Mouse (Mus musculus) B cell, adult 2 months (primary cell): ENCODE measurements around the gene Pnma5.
A peak's percentile ranks its signal among the peaks of the same experiment; 100 is the strongest.
"Not testable (repeated sequence)": the region's sequence is repeated elsewhere in the genome, so short reads cannot be mapped to it uniquely, and the experiment has no call there.

Experiments used
- DNase-seq, 2 experiments: peaks; one replicate each; pipeline ENCODE4 v3.0.0; 2022

Pnma5 gene

DNA sequence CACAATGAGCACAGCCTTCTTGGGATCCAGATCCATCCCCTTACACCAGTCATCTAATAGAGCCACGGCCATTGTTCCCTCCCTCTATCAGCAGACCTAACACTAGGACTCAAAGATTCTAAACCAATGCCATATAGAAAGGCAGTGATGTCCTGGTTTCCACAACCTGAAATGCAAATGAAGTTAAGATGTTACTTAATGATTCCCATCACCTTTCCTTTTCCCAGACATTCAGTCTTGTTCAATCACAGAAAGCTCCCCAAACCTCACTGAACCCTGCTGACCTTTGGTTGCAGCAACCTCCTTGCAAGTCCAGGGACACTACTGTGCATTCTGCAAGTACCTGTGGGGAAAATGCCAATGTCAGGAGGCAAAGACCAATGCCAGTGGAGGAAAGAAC lies at the start of gene Pnma5:
Pnma5 (minus strand) TSS at position 101 of the 400 bp plus-strand sequence.
- no peak for DNase-seq

DNA sequence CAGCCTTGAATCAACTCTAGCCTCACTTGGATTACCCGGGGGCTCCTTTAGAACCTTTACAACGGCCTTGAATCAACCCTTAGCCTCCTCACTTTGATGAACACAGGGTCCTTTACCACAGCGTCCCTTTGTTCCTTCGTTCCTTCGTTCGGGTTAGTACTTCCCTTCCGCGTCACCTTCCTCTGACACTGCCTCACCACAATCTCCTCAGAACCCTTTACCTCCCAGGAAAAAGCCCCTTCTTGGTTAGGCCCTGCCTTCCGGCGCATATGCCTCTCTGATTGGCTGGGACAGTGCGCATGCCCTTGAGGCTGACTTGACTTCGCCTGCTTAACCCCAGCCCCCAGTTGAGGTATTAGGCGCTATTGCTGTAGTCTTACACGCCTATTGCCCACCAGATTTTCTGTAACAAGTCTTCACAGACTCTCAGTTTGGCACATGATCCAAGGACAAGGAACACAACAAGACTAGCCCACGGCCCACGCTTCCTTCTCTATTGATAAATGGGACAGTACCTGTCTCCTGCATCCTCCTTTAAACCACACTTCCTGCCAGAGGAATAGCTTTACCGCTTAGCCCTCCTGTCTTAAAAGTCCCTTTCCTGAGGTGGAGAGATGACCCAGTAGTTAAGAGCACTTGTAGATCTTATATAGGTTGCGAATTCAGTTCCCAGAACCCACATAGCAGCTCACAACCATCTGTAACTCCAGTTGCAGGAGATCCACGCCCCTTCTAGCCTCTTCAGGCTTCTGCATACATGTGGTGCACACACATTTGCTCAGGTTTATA lies 45.6 kb upstream of the Pnma5 start, which contains the start of gene Xlr4a:
Xlr4a (minus strand) TSS at position 212 of the 789 bp plus-strand sequence.
- peak in 1 of 2 experiments; percentile 1 for DNase-seq

DNA sequence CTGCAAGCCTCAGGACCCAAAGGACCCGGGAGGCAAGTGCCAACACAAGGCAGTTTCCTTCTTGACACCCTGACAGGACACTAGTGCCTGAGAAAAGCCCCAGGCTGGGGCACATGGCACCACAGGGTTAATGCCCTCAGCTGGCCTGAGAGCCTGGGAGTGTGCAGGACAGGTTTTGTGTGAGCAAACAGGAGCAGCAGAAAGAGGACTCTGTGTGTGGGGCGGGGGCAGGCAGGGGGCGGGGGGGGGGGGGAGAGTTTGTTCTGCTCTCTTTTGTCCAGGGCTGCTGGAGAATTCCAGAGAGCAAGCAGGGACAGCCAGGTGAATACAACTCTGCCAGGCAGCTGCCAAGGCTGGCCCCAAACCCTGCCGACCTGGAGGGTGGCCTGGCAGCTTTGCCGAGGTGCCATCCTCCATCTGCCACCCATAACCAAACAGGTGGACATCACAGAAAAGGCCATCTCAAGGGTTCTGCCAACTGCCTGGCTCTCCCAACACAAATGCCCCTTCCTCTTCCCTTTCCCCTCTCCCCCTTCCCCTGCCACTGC lies 29.9 kb upstream of the Pnma5 start:
- not testable (repeated sequence) for DNase-seq

DNA sequence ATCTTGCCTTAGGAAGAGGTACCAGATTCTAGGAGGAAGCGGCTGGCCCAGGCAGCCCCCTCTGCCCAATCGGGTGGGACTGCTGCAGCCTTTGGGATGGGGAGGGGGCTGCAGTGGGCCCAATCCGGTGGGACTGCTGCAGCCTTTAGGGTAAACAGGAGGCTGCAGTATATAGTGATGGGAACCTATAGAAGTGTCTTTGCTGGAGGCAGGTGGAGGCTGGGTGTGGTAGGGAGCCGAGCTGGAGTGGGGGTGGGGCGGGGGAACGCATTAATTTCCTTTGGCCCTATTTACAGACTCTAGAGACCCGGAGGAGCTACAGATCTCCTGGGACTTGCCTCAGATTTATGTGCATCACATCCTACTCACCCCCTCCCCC lies 27.5 kb upstream of the Pnma5 start, which contains the start of gene Pnma3:
Pnma3 (plus strand) TSS at position 373 of the 379 bp plus-strand sequence.
- DNase-seq = no peak

DNA sequence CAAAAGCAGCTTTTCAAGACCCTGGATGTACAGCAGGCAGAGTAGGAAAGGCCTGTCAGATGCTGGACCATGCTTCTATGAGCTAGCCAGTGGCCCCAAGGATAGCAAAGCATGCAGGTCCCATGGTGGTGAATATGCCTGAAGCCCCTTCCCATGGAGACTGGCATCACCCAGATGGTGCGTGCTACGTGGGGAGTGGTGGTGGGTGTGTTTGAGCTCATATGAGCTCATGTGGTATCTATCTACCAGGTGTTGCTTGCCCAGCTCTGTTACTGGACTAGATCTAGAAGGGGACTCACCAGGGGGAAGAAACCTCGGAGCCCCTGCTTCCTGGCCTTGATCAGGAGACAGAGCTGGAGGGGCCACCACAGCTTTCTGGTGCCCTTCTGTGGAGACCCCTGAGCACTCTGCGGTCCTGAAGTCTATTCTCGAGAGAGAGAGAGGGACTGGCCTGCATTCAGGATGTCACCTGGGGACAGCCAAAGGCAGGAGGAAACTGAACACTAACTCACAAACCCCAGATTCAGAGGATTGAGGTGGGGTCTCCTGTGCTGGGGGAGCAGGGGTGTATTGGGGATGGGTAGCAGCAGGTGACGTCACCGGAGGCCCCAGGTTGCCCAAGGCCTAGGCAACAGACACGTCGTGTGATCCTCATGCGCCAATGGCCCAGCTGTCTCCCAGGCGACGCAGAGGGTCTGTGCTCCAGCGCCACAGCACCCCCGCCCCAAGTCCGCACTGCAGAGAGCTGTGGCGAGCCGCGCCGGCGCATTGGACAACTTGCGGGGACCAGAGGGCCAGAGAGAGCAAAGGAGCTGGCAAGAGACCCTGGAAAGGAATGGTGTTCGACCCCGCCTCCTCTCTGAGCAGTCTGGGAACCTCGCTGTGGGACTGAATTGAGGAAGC lies 26.9 kb upstream of the Pnma5 start:
- DNase-seq = no peak

DNA sequence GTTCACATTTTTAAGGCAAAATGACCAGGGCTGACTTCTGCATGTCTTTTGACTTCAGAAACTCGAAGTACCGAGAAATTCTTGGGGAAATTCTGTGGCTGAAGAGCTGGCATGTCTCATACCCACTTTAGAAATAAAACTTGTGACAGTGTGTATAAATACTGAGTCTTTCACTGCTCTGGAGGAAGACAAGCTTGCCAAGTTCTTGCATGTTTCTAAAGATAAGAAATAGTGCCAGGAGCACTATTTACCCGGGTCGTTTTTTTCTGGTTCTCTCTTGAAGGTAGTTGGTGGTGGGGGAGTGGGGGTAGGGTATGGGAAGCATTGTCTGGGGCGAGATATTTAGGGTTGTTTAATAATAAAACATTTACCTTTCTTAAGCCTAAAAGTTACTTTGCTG lies 25.4 kb upstream of the Pnma5 start:
- no peak for DNase-seq

DNA sequence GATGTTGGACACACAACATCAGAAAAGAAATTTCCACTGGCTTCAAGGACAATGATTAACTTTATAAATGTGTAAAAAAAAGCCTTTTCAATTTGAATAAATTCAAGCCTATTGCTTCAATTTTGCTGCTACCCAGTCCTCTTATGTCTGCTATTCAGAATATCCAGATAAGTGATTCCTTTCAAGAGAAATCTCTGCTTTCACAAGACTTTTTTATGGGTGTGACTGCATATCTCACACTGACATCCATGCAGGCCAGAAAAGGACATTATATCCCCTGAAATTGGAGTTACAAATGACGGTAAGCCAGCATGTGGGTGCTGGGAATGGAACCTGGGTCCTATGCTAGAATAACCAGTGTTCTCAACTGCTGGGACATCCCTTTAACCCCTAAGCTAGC lies 24.6 kb upstream of the Pnma5 start:
- no peak for DNase-seq

DNA sequence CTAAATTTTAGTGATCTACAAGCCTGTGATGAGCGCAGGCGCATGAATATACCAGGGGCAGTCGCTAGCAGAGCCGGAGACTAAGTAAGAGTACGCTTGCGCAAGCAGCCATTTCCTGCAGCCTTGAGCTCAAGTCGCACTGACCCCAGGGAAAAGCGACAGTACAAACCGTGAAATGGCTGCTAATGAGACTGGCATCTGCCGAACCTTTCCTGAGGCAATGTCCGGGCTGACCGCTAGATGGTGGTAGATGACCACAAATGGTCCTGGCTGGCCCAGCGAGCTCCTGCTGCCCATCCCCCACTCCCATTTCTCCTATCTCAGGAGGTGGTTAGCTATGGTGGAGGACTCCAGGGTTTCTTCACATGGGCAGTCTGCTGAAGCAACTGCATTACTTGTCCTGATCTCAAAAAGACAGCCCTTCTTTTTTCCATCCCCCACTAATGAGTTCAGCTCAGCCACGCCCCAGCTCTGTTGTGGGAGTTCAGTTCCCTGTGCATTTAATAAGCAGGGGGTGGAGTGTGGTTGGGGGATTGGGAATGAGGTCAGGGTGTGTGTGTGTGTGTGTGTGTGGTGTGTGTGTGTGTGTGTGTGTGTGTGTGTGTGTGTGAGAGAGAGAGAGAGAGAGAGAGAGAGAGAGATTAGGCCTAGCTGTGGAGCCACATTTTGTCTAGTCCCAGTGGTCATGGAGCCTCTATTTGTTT lies 17.1 kb upstream of the Pnma5 start:
- peak; percentile 92 for DNase-seq

DNA sequence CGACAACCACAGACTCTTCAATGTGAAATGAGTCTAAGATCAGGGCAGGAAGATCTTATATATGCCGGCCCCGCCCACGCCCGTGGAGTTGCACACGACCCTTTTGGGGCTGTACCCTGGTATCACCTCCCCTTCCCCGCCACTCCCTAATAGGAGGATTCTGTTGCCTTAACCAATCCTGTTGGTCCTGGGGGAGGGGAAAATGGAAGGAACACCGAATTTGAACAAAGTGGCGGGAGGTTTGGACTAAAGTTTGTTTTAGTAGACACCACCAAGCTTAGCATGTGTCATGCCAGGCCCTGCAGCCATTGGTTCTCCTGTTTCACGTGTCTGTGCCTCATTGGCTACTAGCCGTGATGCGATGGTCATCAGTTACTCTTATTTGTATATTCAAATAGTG lies 2.8 kb upstream of the Pnma5 start:
- DNase-seq = no peak

DNA sequence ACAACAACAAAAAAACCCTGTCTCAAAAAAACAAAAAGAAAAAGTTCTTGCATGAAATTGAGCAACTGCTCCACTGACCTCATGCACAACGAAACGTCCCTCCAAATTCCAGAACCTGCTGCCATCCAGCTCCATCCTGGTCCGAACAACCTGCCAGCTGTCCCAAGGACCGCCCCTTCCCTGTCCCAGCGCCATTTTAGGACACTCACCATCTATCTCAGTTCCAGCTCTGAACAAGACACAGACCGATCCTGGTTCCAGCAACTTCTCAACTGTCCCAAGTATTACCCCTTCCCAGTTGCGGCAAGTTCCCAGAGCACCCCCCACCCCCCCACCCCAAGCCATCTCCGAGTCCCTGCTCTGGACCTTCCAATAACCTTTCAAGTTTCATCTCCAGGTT lies 1.9 kb upstream of the Pnma5 start:
- DNase-seq = no peak

DNA sequence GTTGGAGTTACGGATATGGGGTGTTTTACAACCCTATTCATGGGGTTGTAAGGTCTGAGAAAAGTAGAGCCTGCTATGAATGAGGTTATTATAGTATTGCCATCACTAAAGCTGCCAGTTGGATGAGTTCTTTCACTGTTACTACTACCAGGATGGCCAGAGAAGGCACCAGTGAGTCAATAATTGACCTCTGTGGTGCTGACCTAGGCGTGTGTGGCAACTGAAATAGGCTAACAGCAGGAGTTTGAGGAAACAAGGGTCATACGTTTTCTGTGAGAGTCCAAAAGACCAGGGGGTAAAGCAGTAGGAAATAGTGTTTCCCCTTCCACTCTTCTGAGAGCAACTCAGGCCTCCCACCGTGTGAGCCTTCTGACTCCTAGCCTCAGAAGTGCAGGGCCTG lies 24.1 kb downstream of the Pnma5 start:
- DNase-seq = no peak

DNA sequence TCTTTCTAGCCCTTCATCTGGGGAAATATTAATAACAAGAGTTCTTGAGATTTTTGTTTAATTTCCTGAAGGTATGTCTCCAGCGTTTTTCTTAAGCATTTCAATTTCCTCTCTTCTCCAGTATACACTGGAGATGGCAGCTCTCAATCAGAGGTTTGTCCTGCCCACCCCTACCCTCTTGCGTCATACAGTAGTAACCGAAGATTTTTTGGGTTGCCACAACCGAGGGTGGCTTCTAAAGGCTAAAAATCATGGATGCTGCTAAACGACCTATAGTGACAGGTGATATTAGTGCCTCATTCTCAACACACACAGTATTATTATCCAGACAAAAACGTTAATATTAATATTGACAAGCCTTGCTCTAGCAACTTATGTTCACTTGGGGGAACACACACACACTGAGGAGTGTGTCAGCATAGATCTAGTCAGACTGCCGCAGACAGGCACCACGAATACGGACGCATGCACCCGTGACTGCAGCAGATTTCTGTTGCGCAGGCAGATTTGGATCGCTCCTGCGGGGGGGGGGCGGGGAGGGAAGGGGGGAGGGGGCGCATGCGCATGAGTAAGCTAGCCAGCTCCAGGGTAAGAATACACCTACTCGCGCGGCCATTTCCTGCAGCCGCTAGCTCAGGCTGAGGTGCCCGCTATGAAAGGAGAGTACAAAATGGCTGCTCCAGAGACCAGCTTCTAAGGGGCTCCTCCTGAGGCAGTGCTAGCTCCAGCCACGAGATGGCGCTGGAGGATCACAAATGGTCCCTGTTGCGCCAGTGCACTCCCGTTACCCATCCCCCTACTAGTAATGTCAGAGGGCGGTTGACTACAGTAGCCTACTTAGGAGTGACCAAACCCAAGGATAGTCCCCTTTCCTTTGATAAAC lies 29.1 kb downstream of the Pnma5 start:
- peak; percentile 90 to 93 for DNase-seq

DNA sequence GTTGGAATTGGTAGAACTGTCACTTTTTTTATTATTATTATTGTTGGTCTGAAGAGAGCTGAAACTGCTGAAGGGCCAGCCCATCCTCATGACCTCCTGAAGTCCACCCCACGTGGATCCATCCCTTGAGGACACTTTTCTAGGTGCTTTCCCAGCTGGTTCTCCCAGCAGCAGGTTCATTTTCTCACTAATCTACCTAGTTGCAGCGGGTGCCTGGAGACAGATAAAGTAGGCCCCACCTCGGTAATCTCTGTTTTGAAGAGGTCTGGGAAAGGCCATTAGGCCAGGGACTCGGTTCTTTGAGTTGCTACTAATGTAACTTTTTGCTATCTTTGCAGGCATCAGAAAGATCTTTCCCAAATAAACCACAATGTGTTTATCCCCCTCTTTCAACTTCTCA lies 31.2 kb downstream of the Pnma5 start:
- no peak for DNase-seq

DNA sequence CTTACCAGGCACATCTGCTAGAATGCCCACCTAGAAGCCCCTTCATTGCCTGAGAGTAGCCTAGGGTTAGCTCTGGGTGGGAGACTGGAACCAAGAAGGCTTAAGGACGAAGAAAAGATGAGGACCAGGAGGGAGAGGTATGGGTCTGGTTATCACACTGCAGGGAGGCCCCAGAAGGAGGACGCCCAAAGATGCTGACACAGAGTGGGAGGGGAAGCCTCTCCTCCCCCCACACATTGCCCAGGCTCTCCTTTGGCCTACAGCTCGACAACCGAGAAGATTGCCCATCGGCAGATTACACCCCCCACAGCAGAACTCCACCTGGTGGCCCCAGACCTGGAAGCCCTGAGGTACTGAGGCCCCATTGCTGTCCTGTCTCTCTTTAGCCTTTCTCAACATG lies 33.8 kb downstream of the Pnma5 start:
- DNase-seq = no peak

DNA sequence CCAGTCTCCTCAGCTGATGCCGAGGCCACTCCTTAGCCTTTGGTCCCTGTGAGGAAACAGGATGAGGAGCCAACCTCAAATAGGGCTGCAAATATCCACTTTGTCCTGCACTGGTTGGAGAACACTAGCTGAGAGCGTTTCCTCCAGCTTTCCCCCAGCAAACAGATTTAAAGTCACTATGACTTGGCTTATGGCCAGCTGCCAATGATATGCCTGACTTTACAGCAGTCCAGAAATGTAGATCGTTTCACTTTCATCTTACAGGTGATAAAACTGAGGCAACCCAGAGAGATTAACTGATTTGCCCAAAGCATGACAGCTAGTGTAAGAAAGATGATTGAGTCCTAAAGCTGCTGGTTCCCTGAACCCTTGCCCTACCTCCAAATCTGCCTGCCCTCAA lies 41.4 kb downstream of the Pnma5 start:
- no peak for DNase-seq

DNA sequence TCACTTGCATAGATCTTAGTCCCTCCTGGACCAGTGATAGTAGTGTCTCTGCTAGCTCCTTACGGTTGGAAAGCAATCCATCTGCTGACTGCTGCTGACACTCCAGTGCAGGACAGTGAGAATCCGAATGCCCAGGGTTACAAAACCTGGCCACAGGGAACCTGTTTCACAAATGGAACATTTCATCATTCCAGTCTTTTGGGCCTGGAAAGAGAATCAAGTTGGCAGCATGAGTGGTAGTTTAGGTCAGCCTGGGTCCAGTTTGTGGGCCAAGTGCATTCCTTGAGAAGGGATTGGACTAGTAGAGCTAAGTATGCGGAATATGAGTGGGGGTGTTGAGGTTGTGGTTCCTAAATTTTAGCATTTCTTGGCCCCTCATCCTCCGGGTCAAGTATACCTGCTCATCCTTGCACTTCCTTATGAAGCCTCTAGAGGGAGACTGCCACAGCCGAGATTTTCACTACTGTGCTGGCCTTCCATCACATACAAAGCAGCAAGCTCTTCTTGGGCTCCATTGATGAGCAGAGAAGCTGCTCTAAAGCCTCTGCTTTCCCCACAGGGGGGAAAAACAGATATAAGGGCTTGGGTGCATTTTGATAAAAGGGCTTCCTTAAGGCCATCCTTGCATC lies 44.5 kb downstream of the Pnma5 start:
- peak; percentile 12 to 14 for DNase-seq

DNA sequence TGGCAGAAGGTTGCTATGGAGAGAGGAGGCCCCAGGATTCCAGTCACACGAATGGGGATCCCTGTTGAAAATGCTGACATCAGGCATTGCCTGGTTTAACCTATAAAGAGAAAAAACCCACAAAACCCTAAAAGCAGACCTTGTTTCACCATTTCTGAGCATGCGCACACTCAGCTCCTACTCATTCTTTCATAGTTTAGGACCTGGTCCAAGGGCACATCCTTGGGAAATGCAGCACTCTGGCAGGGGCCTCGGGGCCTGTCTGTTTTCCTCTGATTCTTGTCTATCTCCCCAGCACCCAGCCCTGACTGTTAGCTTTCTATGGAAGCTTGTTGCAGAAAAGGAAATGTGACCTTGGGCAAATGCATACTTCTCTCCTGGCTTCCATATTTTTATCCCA lies 46.3 kb downstream of the Pnma5 start:
- DNase-seq = no peak

DNA sequence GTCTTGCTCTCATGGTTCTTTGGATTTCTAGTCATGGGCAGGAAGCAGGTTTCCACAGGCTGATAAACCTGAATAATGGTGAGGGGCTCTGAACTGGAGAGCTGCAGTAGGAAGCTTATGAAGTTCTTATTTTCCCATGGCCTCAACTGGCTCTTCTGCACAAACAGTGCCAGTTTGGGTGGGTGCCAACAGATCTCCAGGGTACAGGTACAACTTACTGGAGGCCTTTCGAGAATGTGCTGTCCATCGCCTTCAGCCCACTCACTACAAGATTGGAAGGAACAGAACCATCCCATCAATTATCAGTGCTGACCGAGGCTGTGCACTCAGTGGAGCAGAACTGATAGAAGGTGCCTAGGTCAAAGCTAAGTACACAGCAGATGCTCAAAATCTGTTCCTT lies 48.5 kb downstream of the Pnma5 start:
- DNase-seq = no peak

DNA sequence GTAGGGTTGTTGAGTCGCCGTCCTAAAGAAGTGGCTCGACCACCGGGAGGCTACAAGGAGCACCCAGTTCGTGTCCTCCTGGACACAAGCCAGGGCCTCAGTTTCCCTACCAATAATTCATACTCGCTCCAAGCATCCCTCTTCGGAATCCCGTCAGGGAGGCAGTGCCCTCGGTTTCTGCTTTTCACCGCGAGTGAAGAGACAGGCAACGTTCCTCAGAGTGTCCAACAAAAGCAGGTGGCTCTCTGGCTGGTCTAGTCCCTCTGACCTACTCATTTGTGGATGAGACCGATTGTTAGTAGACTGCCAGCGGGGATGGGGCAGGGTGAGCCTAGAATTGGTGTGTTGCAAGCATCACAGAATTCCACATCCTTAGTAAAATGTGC lies 49.4 kb downstream of the Pnma5 start:
- DNase-seq = no peak

DNA sequence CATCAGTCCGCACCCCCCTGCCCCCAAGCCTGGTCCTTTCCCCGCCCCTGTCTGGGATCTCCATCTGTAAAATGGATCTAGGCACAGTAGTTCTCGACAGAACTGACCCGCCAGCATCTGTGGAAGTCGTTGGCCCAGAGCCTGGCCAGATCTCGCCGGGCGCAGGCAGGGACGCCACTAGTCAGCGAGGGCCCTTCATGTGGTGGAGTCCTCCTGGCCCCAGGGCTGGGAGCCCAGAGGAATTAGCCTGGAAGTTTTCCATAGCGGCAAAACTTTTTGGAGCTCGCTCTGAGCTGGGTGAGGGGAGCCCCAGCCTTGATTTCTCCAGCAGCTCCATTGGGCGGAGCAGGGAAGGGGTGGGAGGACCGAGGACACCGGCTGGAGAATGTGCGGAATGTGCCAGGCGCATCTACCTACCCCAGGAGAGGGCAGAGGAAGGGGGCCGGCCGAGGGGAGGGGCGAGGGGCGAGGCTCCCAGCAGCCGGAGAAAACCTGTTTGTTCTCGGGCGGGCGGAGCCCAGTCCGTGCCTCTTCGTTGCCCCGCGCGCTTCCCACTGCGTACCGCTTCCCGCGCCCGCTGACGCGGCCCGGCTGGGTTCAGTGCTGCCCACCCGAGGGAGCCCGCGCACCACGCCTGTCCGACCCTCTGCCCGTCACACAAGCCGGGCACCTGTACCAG lies 49.9 kb downstream of the Pnma5 start, which contains the start of gene Zfp185:
Zfp185 (plus strand) TSS at position 499 of the 679 bp plus-strand sequence.
- DNase-seq = no peak

DNA sequence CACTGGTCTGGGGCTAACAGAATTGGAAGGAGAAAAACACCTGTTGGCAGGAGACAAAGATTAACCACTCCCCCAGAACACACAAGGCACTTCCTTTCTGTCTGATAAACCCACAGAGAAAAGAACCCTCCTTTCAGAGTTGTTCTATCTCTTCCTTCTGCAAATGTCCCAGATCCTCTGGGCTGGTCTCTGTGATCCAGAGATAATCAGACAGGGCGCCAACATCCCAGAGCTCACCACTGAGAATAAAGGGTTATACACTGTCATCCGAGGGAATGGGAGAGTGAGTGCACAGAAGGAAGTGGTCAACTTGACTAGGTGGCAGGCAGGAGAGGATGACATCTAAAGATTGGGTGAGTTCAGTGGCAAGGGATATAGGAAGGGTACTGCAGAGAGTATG lies 51.3 kb downstream of the Pnma5 start:
- no peak for DNase-seq
